Mouse (Mus musculus) 416B (cell line): ENCODE results near the gene Clip2.

Experiments
- DNase-seq: peaks from one replicate; pipeline ENCODE4 v3.0.0; 2011; ENCODE audit warnings: low read depth

The Clip2 gene

DNA sequence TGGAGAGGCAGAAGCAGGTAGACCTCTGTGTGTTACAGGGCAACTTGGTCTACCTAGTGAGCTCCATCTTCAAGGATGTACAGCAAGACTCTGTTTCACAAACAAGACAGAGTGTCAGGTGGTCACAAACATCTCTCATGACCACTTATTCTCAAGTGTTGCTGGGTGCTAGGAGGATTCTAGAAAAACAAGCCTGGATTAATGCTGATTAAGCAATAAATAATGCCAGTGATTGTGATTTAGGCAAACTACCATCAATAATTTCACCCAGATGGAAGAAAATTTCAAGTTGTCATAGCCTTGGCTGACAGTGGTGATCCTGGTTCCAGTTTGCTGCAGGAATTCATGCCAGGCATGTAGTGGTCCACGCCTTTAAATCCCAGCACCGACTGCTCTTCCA is 12.0 kb upstream of the Clip2 start:
- no peak for DNase-seq

DNA sequence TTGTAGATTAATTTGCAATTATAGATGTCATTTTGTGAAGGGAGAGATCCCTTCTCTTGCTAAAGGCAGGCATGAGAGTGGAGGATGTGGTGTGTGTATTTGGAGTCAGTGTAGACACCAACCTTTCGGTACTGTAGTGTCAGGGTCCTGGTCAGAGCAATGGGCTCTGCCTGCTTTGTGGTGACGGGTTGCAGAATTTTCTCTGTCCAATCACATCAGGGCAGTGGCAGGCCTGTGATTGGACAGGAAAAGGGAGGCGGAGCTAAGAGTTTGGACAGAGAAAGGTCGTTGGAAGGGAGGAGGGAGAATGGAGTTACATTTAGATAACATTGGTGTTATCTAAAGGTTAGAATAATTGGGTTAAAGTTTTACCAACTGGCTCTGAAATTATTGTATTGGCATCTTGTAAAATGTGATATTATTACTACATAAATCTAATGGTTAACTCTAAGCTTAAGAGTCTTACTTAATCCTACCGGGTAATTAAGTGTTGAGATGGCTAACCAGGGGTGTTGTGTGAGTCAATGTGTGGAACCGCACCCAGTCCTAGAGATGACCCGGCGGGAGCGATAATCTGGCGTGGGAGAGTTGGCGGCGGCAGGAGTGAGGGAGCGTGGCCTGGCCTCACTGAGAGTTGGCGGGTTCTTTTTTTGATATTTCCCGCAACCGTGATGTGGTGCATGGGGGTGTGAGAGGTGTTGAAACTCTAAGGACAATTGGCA is 8.4 kb upstream of the Clip2 start:
- peak; percentile 31 for DNase-seq

DNA sequence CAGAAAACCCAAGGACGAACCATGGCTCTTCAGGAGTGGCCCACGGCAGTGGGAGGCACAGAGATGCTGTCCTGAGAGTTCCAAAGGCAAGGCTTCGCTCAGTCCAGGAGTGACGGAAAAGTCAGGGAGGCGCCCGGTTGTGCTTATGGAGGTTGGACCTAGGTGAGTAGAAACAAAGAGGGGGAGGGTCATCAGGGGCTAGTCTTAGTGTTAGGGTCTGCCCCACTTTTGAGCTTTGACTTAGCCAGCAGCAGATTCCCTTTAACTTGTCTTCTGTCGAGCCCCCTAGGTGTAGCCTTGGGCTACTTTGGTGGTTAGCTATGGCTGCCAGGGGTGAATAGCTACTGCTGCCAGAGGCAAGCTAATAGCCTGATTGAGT is 7.8 kb upstream of the Clip2 start, which contains the start of gene Syna:
Syna (minus strand) TSS at position 101 of the 379 bp plus-strand sequence.
- DNase-seq = no peak

DNA sequence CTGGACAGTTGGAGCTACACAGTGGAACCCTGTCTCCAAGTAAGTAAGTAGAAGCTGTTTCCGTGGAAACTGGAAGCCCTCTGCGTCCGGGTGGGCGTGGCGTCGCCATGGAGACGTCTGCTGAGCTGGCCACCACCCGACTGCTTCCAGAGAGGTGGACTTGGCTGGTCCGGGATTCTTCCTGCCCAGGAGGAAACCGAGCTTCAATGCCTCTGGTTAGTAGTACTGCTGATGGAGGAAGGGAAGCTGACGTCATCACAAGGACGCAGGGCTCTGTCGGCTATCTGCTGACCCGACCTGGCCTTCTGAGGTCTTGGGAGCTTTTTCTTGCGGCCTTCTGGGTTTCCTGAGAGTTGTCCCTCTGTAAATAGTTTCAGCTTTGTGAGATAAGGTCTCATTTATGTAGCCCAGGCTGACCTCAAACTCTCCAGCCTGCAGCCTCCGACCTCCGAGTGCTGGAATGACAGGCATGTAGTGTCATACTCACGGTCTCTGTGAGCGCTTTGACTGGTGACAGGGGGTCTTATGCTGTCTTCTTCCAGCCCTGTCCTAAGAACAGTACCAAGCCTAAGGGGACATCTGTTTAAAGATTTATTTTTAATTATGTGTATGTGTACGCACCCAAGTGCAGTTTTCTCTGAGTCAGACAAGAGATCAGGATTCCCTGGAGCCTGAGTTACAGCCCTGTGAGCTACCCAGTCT is 3.4 kb upstream of the Clip2 start:
- DNase-seq = peak; percentile 94

DNA sequence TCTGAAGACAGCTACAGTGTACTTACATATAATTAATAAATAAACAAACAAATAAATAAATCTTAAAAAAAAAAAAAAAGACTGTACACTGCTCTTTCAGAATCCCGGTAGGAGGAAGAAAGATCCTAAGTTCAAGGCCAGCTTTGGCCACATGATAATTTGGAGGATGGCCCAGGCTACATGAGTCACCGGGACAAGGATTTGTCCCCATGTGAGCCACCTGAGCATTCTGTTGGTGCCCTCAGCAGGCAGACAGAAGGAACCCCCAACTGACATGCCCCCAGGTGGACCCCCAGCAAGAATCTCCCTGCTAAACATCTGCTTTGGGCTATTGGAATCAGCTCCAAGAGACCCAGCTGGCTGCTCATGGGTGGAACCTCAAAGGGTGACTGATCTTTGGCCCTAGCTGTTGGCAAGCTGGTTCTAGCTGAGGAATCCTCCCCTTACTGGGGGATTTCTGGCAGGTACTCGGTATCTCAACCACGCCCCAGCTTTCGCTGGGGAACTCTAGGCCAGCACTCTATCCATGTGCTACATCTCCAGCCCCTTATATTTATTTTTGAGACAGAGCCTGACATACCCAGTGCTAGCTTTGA is 1.8 kb upstream of the Clip2 start:
- DNase-seq = peak; percentile 22

DNA sequence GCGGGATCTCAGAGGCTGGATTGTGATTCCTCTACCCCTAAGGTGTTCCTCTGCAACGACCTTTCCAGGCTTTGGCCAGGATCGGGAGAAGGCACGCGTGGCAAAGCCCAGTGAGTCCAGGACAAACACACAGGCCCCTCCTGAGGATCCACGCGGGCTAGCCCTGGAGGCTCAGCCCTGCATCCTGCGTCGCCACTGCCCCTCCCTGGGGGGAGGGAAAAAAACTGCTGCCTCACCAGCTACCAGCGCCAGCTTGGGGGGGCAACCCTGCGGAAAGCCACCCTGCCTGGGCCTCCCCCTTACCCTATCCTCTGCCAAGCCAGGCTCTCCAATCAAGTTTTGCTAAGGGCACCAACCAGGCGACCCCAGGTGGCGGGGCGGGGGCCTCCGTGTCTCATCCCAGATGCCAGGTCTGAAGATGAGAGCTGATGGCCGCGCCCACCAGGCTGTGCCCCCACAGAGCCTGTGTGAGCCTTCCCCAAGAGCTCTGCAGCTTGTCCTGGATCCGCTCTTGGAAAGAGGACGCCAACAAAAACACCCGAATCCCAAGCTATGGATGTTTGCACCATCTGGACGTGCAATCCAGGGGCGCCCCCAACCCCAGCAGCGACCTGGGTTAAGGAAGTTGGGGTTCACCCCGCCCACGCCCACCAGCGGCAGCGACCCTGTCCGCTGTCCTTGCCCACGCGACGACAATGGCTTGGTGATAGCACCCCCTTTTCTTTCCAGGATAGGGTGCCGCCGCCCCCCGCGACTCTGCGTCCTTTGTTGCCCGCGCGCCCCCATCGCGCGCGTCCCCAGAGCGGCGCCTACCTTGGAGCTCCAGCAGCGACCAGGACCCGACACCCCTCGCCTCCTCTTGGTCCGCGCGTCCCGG is 763 bp downstream of the Clip2 start:
- DNase-seq = peak; percentile 65

DNA sequence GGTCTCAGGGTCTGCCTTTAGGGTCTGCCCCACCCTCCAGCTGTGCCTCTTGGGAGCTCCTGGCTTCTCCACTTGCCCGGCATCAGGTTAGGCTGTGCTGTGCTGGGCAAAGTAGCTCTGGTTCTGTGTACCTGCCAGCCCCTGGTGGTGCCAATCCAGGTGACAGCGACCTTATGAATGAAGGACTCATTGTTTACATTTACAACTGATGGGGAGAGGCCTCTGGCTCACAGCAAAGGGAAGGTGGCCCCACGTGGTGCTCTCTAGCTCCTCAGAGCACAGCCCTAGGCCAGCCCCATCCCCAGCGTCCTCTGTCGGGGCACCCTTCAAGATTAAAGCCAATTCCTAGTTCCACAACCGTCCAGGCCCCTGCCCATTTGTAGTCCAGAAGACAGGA is 1.4 kb downstream of the Clip2 start:
- DNase-seq = peak; percentile 46

DNA sequence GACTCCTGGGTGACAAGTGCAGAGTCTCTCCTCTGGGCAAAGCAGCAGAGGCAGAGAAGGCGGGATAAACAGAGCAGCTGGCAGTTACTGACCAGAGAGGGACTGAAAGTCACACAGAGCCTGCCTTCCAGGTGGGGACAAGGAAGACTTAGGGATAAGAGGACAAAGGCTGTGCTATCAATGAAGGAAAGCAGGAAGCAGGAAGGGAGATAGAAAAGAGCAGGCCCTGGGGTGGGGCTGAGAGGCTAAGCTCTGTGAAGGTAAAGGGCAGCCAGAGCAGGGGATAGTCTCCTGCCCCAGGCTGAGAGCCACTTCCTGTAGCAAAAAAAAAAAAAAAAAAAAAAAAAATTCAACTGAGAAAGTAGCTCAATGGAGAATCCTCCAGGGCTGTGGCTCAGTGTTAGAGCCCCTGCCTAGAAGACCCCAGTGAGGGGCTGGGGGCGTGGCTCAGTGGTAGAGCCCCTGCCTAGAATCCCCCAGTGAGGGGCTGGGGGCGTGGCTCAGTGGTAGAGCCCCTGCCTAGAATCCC is 2.5 kb downstream of the Clip2 start:
- peak; percentile 27 for DNase-seq

DNA sequence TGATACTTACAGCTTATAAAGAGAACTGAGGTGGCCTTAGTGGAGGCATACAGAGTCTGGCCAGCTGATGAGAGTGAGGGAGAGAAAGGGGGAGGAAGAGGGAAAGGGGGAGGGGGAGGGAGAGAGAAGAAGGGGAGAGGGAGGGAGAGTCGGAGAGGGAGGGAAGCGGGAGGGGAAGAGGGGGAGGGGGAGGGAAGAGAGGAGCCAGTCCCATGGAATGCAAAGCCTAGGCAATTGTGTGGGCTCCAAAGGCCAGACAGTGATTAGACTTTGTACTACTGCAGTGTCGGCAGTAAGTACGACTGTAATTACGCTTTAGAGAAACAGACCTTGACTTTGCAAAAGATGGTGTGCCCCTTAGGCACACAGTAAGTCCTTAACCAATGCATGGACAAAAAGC is 3.9 kb downstream of the Clip2 start:
- no peak for DNase-seq

DNA sequence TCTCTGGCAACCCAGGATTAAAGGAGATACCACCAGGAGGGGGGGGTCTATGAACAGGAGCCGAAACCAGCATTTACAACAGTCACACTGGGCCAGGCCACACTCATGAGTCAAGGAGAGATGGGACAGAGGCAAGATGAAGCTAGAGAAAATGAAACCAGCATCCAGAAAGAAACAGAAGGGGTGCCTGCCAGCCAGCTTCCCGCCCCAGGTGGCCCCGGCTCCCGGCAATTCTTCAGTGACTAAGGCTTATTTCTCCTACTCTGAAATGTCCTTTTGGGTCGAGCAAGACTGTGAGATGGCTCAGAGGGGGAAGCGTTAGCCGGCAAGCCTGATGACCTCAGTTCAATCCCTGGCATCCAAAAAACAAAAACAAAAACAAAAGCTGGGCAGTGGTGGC is 5.4 kb downstream of the Clip2 start:
- no peak for DNase-seq

DNA sequence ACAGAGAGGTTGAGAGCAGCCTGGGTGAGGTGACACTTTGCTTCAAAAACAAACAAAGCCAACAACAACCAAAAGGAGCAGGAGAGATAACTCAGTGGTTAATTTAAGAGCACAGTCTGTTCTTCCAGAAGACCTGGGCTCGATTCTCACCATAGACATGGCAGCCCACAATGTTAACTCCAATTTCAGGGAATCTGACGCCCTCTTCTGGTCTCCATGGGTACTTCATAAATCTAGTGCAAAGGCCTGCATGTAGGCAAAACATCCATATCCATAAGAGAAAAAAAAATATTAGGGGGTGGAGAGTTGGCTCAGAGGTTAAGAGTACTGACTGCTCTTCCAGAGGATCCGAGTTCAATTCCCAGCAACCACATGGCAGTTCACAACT is 7.0 kb downstream of the Clip2 start:
- DNase-seq = peak; percentile 67

DNA sequence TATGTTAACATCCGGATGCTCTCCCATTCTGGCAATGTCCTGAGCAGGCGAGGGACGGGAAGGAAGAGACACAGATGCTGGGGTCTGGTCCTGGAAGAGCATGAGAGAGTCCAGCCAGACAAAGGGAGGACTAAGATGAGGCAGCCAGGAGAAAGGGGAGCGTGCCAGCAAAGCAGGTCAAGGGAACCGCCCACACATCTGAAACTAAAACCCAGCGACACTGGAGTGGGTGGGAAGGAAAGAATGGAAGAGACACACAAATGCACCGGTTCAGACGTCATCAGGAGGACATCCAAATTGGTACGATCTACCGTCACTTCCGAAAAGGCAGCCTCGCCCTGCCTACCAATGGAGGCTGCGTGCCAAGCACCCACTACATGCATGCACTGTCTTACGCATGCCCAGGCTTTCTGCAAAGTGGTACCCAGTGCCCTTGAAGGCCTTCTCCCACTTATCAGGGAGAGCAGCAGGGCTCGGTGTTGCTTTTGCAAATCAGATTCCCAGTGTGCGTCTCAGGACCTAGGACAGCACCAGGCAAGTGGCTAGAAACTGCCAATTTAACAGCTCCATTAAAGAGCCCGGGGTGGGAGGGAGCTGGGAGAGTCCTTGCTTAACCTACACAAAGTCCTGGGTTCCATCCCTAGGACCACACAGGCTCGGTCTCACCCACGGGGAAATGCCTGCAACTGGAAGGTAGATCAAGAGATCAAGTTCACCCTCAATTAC is 7.6 kb downstream of the Clip2 start:
- DNase-seq = peak; percentile 33

DNA sequence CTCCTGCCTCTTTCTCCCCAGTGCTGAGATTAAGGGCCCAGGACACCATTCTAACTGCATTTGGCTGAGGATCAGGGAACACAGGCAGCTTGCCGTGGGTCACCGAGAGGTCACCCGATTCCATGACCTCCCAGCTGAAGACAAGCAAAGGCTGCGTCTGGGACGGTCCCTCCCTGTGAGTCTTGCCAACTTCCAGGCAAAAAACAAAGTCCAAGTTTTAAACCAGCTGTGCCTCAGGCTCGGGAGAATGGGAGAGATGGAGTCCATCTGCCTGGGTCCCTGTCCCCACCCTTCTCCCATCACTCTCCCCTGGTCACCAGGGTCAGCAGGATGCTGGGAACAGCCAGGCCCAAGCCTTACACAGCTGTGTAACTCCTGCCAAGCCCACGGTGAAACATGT is 10.6 kb downstream of the Clip2 start:
- no peak for DNase-seq

DNA sequence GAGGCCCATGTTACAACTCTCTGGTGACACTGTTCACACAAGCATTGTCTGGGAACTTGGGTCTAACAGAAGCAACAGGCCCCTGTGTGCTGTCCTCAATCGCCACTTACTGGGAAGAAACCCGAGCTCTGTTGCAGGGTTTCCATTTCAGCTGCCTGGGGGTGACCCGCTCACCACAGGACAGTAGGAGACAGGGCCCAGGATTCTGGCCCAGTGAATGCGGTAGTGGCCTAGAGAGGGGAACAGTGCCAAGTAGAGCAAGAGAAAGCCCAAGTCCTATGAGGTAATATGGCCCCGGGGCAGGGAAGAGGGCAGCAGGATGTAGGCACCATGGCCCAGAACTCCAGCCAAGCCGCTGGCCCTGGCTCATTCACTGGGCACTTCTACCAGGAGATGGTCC is 11.4 kb downstream of the Clip2 start:
- peak; percentile 26 for DNase-seq

DNA sequence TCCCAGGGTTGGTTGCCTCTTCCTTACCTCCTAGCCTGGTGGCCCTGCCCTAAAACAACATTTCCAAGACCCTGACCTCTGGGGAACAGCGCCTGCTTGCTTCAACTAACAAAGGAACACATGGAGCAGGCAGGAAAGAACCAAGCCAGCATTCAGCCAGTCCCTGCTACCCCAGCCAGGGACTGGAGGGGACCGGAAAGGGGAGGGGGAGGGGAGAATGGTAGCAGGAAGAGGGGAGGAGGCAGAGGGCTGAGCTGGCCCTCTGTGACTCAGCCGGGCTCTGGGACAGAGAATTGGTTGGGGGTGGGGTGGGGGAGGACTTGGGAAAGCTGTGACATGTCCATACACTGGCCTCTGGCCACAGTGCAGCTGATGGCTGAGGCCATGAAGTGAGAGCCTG is 12.3 kb downstream of the Clip2 start:
- DNase-seq = peak; percentile 91

DNA sequence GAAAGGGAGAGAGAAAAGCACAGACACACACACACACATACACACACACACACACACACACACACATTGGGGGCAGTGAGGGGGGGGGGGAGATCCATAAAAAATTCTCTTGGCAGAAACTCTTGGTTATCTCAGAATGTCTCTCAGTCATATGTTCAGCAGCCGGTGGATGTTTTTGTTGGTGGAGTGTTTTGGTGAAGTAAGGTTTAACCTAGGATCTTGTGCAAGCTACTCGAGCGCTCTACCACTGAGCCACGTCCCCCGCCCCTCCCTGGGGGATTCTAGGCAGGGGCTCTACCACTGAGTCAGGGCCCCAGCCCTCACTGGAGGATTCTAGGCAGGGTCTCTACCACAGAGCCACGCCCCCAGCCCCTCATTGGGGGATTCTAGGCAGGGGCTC is 16.2 kb downstream of the Clip2 start:
- DNase-seq = no peak

DNA sequence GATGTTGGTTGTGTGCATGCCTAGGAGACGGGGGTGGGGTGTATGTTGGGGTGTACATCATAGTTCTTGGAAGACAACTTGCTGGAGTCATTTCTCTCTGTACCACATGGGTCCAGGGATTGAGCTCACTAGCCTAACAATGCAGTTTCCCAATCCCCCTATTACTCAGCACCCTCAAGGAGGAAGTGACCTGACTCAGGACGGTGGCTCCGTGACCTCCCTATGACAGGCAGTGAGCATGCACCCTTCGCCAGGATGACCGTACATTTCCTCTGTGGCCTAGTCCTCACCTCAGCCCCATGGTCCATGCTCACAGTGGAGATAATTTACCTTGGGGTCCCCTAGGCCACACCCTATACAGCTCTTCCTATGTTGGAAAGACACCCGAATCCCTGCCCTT is 19.8 kb downstream of the Clip2 start:
- DNase-seq = peak; percentile 94

DNA sequence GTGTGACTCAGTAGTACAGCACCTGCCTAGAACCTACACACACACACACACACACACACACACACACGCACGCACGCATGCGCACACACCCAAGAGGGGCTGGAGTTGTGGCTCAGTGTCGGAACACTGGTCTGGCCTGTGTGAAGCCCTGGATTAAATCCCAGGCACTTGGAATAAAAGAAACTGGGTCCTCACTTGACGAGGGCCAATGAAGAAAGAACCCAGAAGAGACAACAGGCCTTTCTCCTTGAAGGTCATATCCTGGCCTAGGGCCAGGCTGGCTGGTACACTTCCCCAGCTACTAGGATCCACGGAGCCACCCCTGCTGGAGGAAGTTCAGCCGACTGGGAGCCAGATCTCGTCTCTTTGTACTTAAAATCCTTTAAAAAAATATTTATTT is 20.6 kb downstream of the Clip2 start:
- no peak for DNase-seq

DNA sequence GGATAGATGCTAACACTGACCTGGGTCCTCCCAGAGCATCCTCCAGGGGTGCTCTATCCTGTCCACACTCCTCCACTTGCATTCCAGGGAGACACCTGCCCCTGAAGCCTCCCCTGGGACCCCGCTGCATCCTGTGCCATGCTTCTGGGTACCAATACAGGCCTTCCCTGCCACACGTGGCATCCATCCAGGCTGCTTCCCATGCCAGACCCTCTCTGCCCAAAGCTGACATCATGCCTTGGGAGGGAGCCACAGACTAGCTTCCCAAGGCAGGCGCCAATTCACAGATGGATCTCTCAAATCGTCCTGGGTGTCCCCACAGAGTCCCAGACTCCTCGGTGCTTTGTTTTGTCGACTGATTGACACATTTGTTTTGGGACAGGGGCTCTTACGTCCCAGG is 21.4 kb downstream of the Clip2 start:
- no peak for DNase-seq

DNA sequence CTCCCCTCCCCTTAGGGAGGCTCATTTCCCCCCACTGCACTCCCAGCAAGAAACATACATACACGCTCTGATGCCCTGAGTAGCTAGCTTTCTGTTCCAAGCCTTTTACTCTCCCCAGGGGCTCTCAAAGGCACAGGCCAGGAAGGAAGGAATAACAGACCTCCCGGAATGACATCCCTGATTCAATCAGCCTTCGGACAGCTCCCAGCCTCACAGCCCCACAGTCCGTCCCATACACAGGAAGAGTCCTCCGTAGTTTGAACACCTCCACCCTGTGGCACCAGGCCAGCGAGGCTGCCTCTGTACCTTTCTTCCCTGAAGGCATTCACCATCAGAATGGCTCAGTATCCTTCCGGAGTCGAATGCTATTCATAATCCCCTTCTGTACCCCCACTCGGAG is 23.7 kb downstream of the Clip2 start:
- no peak for DNase-seq

DNA sequence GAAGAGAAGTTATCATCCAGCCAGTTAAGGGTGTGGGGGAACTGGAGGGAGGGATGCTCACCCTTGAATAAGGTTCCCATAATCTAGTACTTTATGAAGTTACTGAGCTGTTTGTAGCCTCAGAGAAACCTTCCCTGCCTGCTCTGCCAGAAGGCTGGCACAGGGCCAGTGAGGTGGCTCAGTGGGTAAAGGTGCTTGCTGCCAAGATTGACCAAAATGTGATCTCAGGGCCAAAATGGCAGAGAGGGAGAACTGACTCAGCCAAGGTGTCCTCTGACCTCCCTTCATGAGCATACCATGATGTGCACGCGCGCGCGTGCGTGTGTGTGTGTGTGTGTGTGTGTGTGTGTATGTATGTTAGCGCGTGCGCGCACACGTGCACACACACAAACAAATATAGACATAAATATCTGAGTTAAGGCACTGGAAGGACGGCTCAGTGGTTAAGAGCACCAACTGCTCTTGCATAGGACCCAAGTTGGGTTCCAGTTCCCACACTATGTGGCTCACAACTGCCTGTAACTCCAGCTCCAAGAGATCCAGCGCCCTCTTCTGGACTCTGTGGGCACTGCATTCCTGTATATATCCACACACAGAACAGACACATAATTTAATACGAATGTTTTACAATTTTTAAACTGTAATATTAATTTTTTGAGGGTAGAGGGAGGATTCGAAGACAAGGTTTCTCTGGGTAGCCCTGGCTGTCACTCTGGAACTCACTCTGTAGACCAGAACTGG is 26.1 kb downstream of the Clip2 start:
- peak; percentile 36 for DNase-seq
